Mouse (Mus musculus) embryonic facial prominence, embryonic 13.5 days (tissue): ENCODE measurements around the gene Rere. TPM values are rescaled to one million over a fixed set of nuclear protein-coding genes. Genes with fewer than 3 reads are reported as not detected.

Experiments
- ATAC-seq: fragments of 200-750 bp; cut with Nextera tagmentation; 2 replicates; pipeline ENCODE4 v1.8.0; 2017; ENCODE audit warnings: low read depth; ENCODE audit not compliant: insufficient number of reproducible peaks, insufficient read depth, low FRiP score, low TSS enrichment
- H3K27ac ChIP-seq: fragments of 300-500 bp; sonication (generic); 2 replicates; pipeline ENCODE4 v1.5.1; 2015; ENCODE audit warnings: moderate library complexity, mild to moderate bottlenecking, inconsistent platforms
- H3K27me3 ChIP-seq: fragments of 300-500 bp; sonication (generic); 2 replicates; pipeline ENCODE4 v1.6.1; 2015; ENCODE audit warnings: mild to moderate bottlenecking, inconsistent platforms
- H3K36me3 ChIP-seq: fragments of 300-500 bp; sonication (generic); 2 replicates; pipeline ENCODE4 v1.6.1; 2015; ENCODE audit warnings: mild to moderate bottlenecking, inconsistent platforms
- H3K4me1 ChIP-seq: fragments of 300-500 bp; sonication (generic); 2 replicates; pipeline ENCODE4 v1.6.1; 2015; ENCODE audit warnings: inconsistent platforms
- H3K4me2 ChIP-seq: fragments of 300-500 bp; sonication (generic); 2 replicates; pipeline ENCODE4 v1.6.1; 2015; ENCODE audit warnings: moderate library complexity, mild to moderate bottlenecking, inconsistent platforms
- H3K4me3 ChIP-seq: fragments of 300-500 bp; sonication (generic); 2 replicates; pipeline ENCODE4 v1.5.1; 2015; ENCODE audit warnings: mild to moderate bottlenecking, inconsistent platforms
- H3K9ac ChIP-seq: fragments of 300-500 bp; sonication (generic); 2 replicates; pipeline ENCODE4 v1.6.1; 2015; ENCODE audit warnings: mild to moderate bottlenecking, inconsistent platforms
- H3K9me3 ChIP-seq: fragments of 300-500 bp; sonication (generic); 2 replicates; pipeline ENCODE4 v1.6.1; 2016; ENCODE audit warnings: inconsistent platforms
- WGBS: fragments of 180-500 bp; shearing (Covaris S2); methylation state at CpG from one replicate; pipeline ENCODE4 v1.1.7; 2015; ENCODE audit warnings: mixed read lengths; 5-methylcytosine and 5-hydroxymethylcytosine counted together
- polyA plus RNA-seq: library from polyadenylated mRNA; unstranded; fragments of >200 nt; fragmentation: Nextera tagmentation; extraction: Ambion mirVana; gene quantifications from 2 replicates; pipeline ENCODE4 v1.2.1, GENCODE M21; 2015

Rere gene
- polyA plus RNA-seq, 1 experiment from 2014 or later = 23.3 TPM

DNA sequence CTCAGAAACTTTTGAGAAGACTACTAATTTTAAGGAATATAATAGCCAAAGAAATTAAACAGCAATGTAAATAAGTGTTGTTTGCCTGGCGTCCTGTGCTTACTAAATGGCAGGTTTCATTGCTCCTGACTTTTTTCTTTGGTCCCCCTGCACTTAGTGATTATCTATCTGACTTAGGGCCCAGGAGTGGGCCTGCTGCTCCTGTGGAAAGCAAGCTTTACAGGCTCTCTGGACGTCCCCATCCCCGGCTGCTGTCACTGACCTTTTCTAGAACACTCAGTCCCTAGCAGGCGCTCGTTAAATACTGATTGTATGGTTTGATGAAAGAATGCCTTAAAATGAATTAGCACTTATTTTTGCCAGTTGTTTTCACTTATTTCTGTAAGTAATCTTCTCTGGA is 179.6 kb downstream of the Rere start:
- H3K27me3 ChIP-seq = no peaks in the 10 kb centered on the region
- 63% methylated on average over 5 of the region's 5 CpGs for WGBS
- H3K4me1 ChIP-seq = peaks cover 44% of the 10 kb centered on the region
- H3K36me3 ChIP-seq = no peaks in the 10 kb centered on the region
- H3K9me3 ChIP-seq = no peaks in the 10 kb centered on the region
- no peak for ATAC-seq
- H3K4me3 ChIP-seq = no peak overlapping the region
- H3K4me2 ChIP-seq = no peak overlapping the region
- H3K27ac ChIP-seq = no peak overlapping the region; the same call in 1 of the 2 replicates
- H3K9ac ChIP-seq = no peak overlapping the region

DNA sequence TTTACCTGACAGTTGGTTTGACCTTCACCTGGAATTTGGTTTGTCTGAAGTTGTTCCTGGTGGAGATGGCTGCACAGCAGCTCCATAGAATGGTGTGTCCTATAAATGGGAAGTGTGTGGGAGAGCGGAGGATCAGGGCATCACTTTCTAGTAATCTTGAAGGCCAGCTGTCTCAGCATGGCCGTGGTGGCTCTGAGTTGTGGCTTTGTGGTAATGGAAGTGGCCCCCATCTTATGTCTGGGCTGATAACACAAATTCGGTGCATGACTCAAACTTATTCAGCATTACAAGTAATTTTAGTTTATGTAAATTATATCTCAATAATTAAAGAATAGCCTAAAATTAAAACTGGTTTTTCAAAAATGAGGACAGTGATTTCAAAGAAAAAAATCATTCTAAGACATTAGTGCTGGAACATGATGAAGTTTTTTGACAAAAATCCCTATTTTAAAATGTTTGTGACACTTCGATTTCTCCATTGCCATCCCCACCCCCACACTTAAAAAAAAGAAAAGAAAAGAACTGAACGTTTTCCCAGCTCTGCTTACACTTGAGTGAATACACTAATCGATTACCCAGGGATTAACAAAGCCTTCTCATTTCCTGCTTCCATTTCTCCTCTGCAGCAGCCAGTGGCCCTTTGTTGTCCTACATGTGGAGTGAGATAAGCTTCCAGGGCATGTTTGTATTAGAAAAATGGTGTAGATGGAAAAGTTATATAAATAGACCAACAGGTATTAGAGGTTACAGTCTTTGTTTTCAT is 180.2 kb downstream of the Rere start:
- ATAC-seq = no peak
- Histone ChIP-seq H3K4me1 (peaks cover 39% of the 10 kb centered on the region), H3K4me2 (no peak overlapping the region), H3K27ac (peak overlapping the region; percentile 39; the same call in 1 of the 2 replicates), H3K36me3 (no peaks in the 10 kb centered on the region), H3K4me3 (no peak overlapping the region), H3K9ac (no peak overlapping the region), H3K9me3 (no peaks in the 10 kb centered on the region), H3K27me3 (no peaks in the 10 kb centered on the region)
- WGBS = 41% methylated on average over 6 of the region's 6 CpGs

DNA sequence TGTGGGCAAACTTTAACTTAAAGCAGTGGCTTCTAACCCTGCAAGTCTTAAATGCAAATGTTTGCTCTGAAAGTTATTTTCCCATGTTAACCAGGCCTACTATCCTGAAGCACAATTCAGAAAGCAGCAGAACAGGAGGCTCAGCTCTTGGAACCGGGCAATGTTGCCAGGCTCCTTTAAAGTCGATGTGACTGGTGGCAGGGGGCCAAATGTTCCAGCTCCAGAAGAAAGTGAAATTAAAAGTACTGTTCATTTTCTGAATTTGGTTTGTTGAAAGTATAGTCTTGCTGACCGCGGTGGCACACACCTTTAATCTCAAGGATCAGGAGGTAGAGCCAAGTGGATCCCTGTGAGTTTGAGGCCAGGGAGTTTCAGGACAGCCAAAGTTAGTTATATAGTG is 180.9 kb downstream of the Rere start:
- ATAC-seq = no peak
- H3K9ac ChIP-seq = no peak overlapping the region
- peaks cover 37% of the 10 kb centered on the region for H3K4me1 ChIP-seq
- no peaks in the 10 kb centered on the region for H3K27me3 ChIP-seq
- H3K36me3 ChIP-seq = no peaks in the 10 kb centered on the region
- H3K27ac ChIP-seq = no peak overlapping the region
- no peak overlapping the region for H3K4me2 ChIP-seq
- no peaks in the 10 kb centered on the region for H3K9me3 ChIP-seq
- WGBS = 54% methylated on average over 4 of the region's 4 CpGs
- no peak overlapping the region for H3K4me3 ChIP-seq

DNA sequence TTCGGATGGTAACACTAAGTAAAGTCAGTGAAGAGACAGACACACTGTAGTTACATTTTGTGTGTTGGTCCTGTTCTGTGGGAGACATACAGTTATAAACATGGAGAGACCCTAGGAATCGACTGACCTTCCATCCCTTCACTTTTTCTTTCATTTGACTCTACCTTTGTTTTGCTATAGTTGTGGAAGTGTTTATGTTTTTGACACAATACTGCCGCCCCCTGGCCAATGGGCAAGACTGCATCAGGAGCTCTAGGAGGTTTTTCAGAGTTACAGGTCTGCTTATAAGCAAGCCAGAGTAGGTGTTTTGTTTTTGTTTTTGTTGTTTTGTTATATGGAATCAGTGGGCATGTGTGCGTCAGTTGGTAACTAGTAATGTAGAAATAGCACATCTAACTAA is 184.3 kb downstream of the Rere start:
- no peak overlapping the region for H3K9ac ChIP-seq
- H3K4me2 ChIP-seq = no peak overlapping the region
- no peak overlapping the region for H3K27ac ChIP-seq
- H3K4me1 ChIP-seq = peaks cover 26% of the 10 kb centered on the region
- H3K36me3 ChIP-seq = peaks cover 19% of the 10 kb centered on the region
- no peaks in the 10 kb centered on the region for H3K27me3 ChIP-seq
- 49% methylated on average over 4 of the region's 4 CpGs for WGBS
- H3K9me3 ChIP-seq = no peaks in the 10 kb centered on the region
- H3K4me3 ChIP-seq = no peak overlapping the region
- no peak for ATAC-seq

DNA sequence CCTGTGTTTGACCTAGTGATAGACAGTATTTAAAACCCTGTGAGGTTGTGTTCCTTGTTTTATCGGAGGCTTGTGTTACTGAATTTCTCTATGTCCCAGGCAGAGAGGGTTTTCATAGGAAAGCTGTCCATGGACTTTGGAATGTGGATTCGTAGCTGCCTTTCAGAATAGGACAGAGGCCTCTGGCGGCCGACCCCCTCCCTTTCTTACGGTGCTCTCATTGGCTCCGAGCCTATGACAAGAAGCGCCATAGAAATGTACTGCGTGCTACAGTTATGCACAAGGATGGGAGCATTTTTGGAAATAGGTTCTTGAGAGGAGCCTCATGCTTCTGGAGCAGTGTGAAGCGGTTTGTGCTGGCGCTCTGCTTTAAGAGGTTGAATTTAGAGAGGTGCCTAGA is 187.8 kb downstream of the Rere start:
- no peaks in the 10 kb centered on the region for H3K9me3 ChIP-seq
- H3K36me3 ChIP-seq = peaks cover 25% of the 10 kb centered on the region
- H3K27me3 ChIP-seq = no peaks in the 10 kb centered on the region
- ATAC-seq = no peak
- WGBS = 84% methylated on average over 10 of the region's 10 CpGs
- no peak overlapping the region for H3K4me3 ChIP-seq
- no peak overlapping the region for H3K4me2 ChIP-seq
- H3K27ac ChIP-seq = no peak overlapping the region
- H3K4me1 ChIP-seq = peaks cover 13% of the 10 kb centered on the region; the same call in 1 of the 2 replicates
- no peak overlapping the region for H3K9ac ChIP-seq

DNA sequence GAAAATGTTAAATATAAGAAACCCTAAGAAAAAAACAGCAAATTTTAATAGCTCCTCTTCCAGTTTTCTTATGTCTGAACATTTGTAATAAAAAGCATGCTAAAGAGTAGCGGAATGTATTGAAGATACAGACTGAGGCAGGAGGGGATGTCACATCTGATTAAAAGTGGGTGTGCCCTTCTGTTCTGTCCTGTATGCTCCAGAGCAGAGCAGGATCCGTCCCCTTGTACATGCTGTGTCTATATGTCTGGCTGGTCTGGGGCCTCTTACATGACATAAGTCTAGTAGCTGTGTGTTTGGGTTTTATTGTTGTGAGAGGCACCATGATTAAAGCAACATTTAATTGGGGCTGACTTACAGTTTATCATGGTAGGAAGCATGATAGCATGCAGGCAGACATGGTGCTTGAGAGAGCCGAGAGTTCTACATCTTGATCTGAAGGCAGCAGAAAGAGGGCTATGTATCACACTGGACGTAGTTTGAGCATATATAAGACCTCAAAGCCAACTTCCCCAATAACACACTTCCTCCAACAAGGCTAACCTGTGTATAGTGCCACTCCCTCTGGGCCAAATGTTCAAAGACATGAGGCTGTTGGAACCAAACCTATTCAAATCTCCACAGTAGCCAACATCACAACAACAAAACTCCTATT is 189.4 kb downstream of the Rere start:
- no peak overlapping the region for H3K27ac ChIP-seq
- no peak for ATAC-seq
- 85% methylated on average over 4 of the region's 4 CpGs for WGBS
- H3K36me3 ChIP-seq = peaks cover 29% of the 10 kb centered on the region
- no peak overlapping the region for H3K4me3 ChIP-seq
- H3K4me1 ChIP-seq = 0 out of 2 replicates have a peak, but pooled peaks cover 6% of the 10 kb centered on the region
- no peaks in the 10 kb centered on the region for H3K9me3 ChIP-seq
- no peak overlapping the region for H3K4me2 ChIP-seq
- H3K9ac ChIP-seq = no peak overlapping the region
- H3K27me3 ChIP-seq = no peaks in the 10 kb centered on the region

DNA sequence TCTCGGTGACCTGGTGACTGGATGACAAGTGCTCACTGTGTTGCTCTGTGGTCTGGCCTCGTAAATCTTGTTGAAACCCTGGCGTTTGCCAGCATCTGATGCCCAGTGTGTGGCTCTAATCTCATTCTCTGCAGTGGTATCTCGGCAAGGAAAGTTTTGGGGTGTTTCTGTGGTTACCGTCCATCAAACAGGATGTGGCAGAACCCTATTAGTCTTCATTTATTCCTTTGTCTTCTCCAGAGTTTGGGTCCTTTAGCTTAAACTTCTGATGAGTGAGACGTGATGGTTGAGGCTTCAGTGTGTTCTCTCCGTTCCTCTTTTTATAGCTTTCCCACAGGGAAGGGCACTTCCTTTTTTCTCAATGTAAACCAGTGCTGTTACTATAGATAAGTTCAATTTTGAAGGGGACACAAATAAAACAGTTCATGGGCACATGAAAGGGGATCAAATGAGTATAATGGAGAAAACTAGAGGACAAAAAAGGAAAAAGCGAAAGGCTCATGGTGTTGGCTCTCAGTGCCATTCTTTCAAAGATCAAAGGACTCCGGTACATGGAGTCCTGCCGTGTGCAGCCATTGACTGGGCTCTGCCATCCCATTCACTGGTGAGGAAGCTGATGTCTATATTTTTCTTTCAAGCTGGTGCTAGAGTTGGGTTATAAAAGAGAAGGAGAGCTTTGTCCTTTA is 191.4 kb downstream of the Rere start:
- Histone ChIP-seq H3K9me3 (no peaks in the 10 kb centered on the region), H3K4me3 (no peak overlapping the region), H3K9ac (no peak overlapping the region), H3K4me1 (0 out of 2 replicates have a peak, but pooled peaks cover 3% of the 10 kb centered on the region), H3K27me3 (no peaks in the 10 kb centered on the region), H3K4me2 (no peak overlapping the region), H3K36me3 (peaks cover 38% of the 10 kb centered on the region), H3K27ac (no peak overlapping the region)
- no peak for ATAC-seq
- whole genome bisulfite sequencing = 70% methylated on average over 10 of the region's 10 CpGs

DNA sequence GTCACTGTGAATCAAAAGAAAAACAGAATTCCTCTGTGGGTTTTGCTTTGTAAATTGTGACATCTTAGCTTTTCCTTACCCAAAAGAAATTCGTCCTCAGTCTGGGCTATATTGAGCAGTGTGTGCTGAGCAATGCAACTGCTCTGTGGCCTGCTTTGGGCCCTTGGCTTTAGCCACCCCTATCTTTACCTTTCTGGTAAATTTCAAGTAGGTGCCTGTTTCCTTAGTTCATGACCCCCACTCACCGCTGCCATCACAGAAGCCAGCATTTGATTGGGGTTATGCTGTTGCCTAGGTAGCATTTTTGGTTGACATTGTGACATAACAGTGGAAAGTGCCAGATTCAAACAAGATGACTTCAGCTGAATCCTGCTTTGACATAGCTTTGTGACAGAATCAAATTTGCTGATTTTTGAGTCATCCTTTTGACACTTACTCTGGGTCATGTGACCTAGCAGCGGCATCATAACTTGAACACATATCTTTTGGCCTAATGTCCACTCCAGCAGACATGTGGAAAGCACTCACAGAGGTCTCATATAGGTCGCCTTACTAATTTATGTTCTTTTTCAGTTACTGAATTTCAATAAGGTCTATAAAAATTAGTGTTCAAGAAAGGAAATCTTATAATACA is 192.1 kb downstream of the Rere start:
- Histone ChIP-seq H3K4me3 (no peak overlapping the region), H3K4me1 (0 out of 2 replicates have a peak, but pooled peaks cover 3% of the 10 kb centered on the region), H3K9me3 (no peaks in the 10 kb centered on the region), H3K27ac (no peak overlapping the region), H3K36me3 (peaks cover 41% of the 10 kb centered on the region), H3K9ac (no peak overlapping the region), H3K27me3 (no peaks in the 10 kb centered on the region), H3K4me2 (no peak overlapping the region)
- 86% methylated on average over 4 of the region's 4 CpGs for WGBS
- no peak for ATAC-seq

DNA sequence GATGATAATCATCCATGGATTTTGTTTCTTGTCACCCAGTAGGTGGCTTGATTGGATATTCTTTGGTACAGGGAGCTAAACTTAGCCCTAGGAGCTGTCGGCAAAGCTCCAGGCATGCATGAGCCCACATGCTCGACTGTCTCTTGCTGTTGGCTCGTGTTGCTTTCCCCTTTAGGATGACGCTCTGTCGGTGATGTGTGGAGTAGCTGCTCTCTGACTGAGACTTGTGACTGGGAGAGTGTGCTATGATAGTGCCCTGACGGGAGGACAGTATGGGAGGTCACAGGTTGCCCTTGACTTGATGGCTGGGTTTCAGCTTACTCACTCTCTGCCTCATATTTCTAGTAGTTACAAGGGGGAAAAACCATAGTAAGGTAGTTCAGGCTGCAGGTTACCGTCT is 192.6 kb downstream of the Rere start:
- no peak overlapping the region for H3K27ac ChIP-seq
- 75% methylated on average over 7 of the region's 7 CpGs for WGBS
- no peak overlapping the region for H3K4me2 ChIP-seq
- H3K36me3 ChIP-seq = peaks cover 42% of the 10 kb centered on the region
- no peaks in the 10 kb centered on the region for H3K9me3 ChIP-seq
- H3K27me3 ChIP-seq = no peaks in the 10 kb centered on the region
- H3K9ac ChIP-seq = no peak overlapping the region
- no peak overlapping the region for H3K4me3 ChIP-seq
- H3K4me1 ChIP-seq = 0 out of 2 replicates have a peak, but pooled peaks cover 3% of the 10 kb centered on the region
- no peak for ATAC-seq

DNA sequence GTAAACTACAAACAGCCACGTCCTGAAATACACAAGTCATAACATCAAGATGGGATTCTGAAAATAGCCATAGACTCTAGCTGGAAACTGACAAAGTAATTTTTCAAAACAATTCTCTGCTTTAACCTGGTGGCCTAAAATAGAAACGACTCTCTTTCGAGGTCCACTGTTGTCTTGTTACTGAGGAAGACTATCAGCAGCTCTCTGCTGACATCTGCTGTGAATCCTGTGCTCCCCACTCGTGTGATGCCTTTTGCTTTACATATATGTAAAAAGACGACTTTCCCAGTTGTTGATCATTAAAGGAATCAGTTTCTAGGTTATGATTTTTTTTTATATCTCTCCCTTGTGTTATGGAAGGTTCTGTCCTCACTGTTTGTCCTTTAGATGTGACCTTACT is 194.8 kb downstream of the Rere start:
- no peak overlapping the region for H3K27ac ChIP-seq
- WGBS = 69% methylated on average over 5 of the region's 5 CpGs
- H3K4me2 ChIP-seq = no peak overlapping the region
- no peaks in the 10 kb centered on the region for H3K9me3 ChIP-seq
- H3K4me3 ChIP-seq = no peak overlapping the region
- ATAC-seq = no peak
- H3K9ac ChIP-seq = no peak overlapping the region
- peaks cover 39% of the 10 kb centered on the region for H3K36me3 ChIP-seq
- 0 out of 2 replicates have a peak, but pooled peaks cover 3% of the 10 kb centered on the region for H3K4me1 ChIP-seq
- no peaks in the 10 kb centered on the region for H3K27me3 ChIP-seq

DNA sequence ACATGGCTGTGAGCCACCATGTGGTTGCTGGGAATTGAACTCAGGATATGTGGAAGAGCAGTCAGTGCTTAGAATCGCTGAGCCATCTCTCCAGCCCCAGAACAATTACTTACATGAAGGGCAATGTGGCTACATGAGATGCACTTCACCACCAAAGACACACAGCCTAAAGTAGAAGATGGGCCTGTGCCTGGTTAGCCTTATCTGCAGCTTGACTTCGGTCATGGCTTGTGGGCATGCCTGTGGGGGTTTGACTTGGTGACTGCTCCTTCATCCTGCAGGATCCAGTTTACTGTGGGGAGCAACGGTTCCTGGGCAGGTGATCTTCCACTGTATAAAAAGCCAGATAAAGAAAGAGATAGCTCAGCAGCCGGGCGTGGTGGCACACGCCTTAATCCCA is 196.6 kb downstream of the Rere start:
- ATAC-seq = no peak
- Histone ChIP-seq H3K9ac (no peak overlapping the region), H3K4me3 (no peak overlapping the region), H3K4me2 (no peak overlapping the region), H3K36me3 (peaks cover 51% of the 10 kb centered on the region), H3K27ac (no peak overlapping the region), H3K4me1 (0 out of 2 replicates have a peak, but pooled peaks cover 3% of the 10 kb centered on the region), H3K9me3 (no peaks in the 10 kb centered on the region), H3K27me3 (no peaks in the 10 kb centered on the region)
- whole genome bisulfite sequencing = 92% methylated on average over 6 of the region's 6 CpGs
